Mouse (Mus musculus) embryonic facial prominence, embryonic 11.5 days (tissue): ENCODE measurements at regions not wholly inside any gene's neighbourhood (a gene's known extent, or its start where the extent isn't known, plus 50 kb on each side); places are given as distances from the start of the nearest gene placed in this dataset.
"Not testable (repeated sequence)": the region's sequence is repeated elsewhere in the genome, so short reads cannot be mapped to it uniquely, and the experiment has no call there.

Experiments
- ATAC-seq: fragments of 200-750 bp; cut with Nextera tagmentation; replicated peaks from 2 replicates; pipeline ENCODE4 v1.8.0; 2017; ENCODE audit warnings: low read depth; ENCODE audit not compliant: insufficient number of reproducible peaks, low FRiP score, low TSS enrichment
- DNase-seq: peaks from one replicate; pipeline ENCODE4 v3.0.0-alpha.2; 2015; ENCODE audit warnings: low spot score
- H3K27ac ChIP-seq: fragments of 300-500 bp; sonication (generic); replicated peaks from 2 replicates; pipeline ENCODE4 v1.5.1; 2014; ENCODE audit warnings: mild to moderate bottlenecking, low read depth, low read length, control low read depth
- H3K27me3 ChIP-seq: fragments of 300-500 bp; sonication (generic); 2 replicates; pipeline ENCODE4 v1.6.1; 2014; ENCODE audit warnings: mild to moderate bottlenecking, low read length, moderate library complexity, mixed read lengths; ENCODE audit not compliant: control insufficient read depth, insufficient read depth
- H3K36me3 ChIP-seq: fragments of 300-500 bp; sonication (generic); replicated peaks from 2 replicates; pipeline ENCODE4 v1.6.1; 2014; ENCODE audit warnings: low read depth, mild to moderate bottlenecking, low read length, moderate library complexity, mixed read lengths; ENCODE audit not compliant: control insufficient read depth, insufficient read depth
- H3K4me1 ChIP-seq: fragments of 300-500 bp; sonication (generic); 2 replicates; pipeline ENCODE4 v1.6.1; 2014; ENCODE audit warnings: low read length, mixed read lengths; ENCODE audit not compliant: control insufficient read depth, insufficient read depth
- H3K4me2 ChIP-seq: fragments of 300-500 bp; sonication (generic); 2 replicates; pipeline ENCODE4 v1.6.1; 2014; ENCODE audit warnings: low read depth, mild to moderate bottlenecking, control low read depth, low read length, moderate library complexity
- H3K4me3 ChIP-seq: fragments of 300-500 bp; sonication (generic); 2 replicates; pipeline ENCODE4 v1.5.1; 2014; ENCODE audit warnings: low read depth, low read length, control low read depth
- H3K9ac ChIP-seq: fragments of 300-500 bp; sonication (generic); replicated peaks from 2 replicates; pipeline ENCODE4 v1.6.1; 2014; ENCODE audit warnings: mild to moderate bottlenecking, control low read depth, low read length
- H3K9me3 ChIP-seq: fragments of 300-500 bp; sonication (generic); replicated peaks from 2 replicates; pipeline ENCODE4 v1.6.1; 2016; ENCODE audit warnings: mild to moderate bottlenecking, low read length, inconsistent platforms, mixed read lengths; ENCODE audit not compliant: control insufficient read depth
- WGBS: fragments of 180-500 bp; shearing (Covaris S2); extraction: QIAGEN DNeasy Blood & Tissue Kit; methylation state at CpG from one replicate; pipeline ENCODE4 v1.1.7; 2014; 5-methylcytosine and 5-hydroxymethylcytosine counted together

GRCm38 (mm10) chr7:77200903-77201302, 971.2 kb downstream of the Agbl1 start:
- not testable (repeated sequence) for H3K4me1 ChIP-seq, H3K36me3 ChIP-seq, H3K27ac ChIP-seq, H3K27me3 ChIP-seq, H3K4me3 ChIP-seq, H3K9me3 ChIP-seq, H3K4me2 ChIP-seq, H3K9ac ChIP-seq, DNase-seq, ATAC-seq
- 89% methylated on average over 2 of the region's 2 CpGs for WGBS

GRCm38 (mm10) chr7:77205604-77206003, 975.9 kb downstream of the Agbl1 start:
- DNase-seq (no peak), ATAC-seq (no peak)
- Histone ChIP-seq H3K4me2 (no peak overlapping the region), H3K27me3 (no peaks in the 10 kb centered on the region), H3K27ac (no peak overlapping the region), H3K4me1 (no peaks in the 10 kb centered on the region), H3K4me3 (no peak overlapping the region), H3K9me3 (no peaks in the 10 kb centered on the region), H3K36me3 (no peaks in the 10 kb centered on the region), H3K9ac (no peak overlapping the region)
- 71% methylated on average over 3 of the region's 3 CpGs for WGBS

DNA sequence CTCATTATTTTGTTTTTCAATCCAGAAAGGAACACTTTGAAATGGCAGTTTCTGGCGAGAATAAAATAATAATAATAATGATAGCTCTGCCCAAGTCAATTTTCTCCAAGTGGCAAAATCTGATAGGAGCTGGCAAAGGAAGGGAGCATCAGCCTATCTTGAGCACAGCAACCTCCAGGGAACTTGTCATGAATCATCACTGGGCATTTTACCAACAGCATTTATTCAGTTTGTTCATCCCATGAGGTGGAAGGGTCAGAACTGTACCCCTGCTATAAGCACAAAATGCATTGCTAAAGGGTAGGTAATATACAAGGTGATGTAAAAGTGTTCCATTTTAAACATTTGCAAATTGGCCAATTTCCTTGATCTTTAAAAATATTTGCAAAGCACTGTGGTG, 1019.7 kb downstream of the Agbl1 start:
- H3K4me3 ChIP-seq = no peak overlapping the region
- no peak overlapping the region for H3K27ac ChIP-seq
- ATAC-seq (no peak), DNase-seq (no peak)
- no peaks in the 10 kb centered on the region for H3K27me3 ChIP-seq
- H3K9ac ChIP-seq = no peak overlapping the region
- no peaks in the 10 kb centered on the region for H3K4me1 ChIP-seq
- H3K4me2 ChIP-seq = no peak overlapping the region
- H3K36me3 ChIP-seq = no peaks in the 10 kb centered on the region
- 81% methylated on average over 1 of the region's 1 CpGs for WGBS
- H3K9me3 ChIP-seq = no peaks in the 10 kb centered on the region

GRCm38 (mm10) chr7:77287657-77288056, 1058.0 kb downstream of the Agbl1 start:
- Histone ChIP-seq H3K4me3 (no peak overlapping the region), H3K4me1 (no peaks in the 10 kb centered on the region), H3K27me3 (no peaks in the 10 kb centered on the region), H3K9ac (no peak overlapping the region), H3K27ac (no peak overlapping the region), H3K4me2 (no peak overlapping the region), H3K36me3 (no peaks in the 10 kb centered on the region), H3K9me3 (no peaks in the 10 kb centered on the region)
- no peak for ATAC-seq
- 39% methylated on average over 4 of the region's 4 CpGs for WGBS
- peak; percentile 47 for DNase-seq

DNA sequence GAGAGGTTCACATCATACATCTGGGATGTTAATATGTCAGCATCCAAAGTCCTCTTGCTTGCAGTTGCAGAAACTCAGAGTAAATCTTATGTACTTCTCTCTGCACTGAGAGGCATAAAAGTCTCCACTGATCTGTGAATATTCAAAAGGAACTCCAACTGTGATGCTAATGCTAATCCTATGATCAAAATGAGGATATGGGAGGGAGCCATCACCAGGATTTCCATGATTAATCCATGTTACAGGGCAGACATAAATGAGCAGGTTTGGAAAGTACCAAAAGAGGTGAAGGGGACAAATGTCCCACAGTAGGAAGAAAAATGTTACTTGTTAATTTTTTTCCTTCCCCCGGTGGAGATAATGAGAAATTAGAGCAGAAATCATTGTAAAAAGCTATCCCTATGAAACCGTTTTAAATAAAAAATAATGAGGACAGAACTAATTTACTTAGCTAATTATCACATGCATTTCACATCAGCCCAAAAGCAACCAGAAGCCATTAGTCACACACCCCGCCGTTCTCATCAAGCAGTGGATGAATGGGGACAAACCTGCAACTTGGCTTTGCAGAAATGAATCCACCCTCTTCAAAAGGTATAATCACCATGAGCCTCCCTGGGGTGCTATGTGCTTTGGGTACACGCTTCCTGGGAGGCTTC, 1065.4 kb downstream of the Agbl1 start:
- H3K4me2 ChIP-seq = no peak overlapping the region
- ATAC-seq = no peak
- DNase-seq = no peak
- H3K4me1 ChIP-seq = no peaks in the 10 kb centered on the region
- WGBS = 32% methylated on average over 5 of the region's 5 CpGs
- no peak overlapping the region for H3K9ac ChIP-seq
- no peak overlapping the region for H3K4me3 ChIP-seq
- no peaks in the 10 kb centered on the region for H3K27me3 ChIP-seq
- no peaks in the 10 kb centered on the region for H3K9me3 ChIP-seq
- H3K36me3 ChIP-seq = no peaks in the 10 kb centered on the region
- H3K27ac ChIP-seq = no peak overlapping the region

DNA sequence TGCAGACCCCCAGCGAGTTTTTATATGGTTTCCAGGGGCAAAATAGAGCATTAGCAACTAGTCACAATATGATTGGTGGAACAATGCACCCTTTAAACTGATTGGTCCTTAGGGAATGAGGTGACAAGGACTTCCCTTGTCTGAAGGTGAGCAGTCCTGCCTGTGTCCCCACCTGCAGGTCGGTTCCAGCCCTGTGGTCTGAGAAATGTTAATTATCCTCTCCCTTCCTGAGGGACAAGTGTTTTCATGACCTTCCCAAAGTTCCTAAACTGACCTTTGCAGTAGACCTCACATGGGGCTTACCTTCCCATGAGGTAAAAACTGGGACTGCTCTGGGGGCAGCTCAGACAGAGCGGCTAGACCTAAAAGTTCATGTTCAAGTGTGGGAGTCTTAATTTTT, 1073.5 kb downstream of the Agbl1 start:
- DNase-seq (no peak), ATAC-seq (no peak)
- Histone ChIP-seq H3K27me3 (no peaks in the 10 kb centered on the region), H3K36me3 (no peaks in the 10 kb centered on the region), H3K4me2 (no peak overlapping the region), H3K4me1 (no peaks in the 10 kb centered on the region), H3K27ac (no peak overlapping the region), H3K9ac (no peak overlapping the region), H3K9me3 (no peaks in the 10 kb centered on the region), H3K4me3 (no peak overlapping the region)
- WGBS = 31% methylated on average over 3 of the region's 3 CpGs

- H3K4me2 ChIP-seq = no peak overlapping the region
- H3K4me1 ChIP-seq = no peaks in the 10 kb centered on the region
- no peak overlapping the region for H3K9ac ChIP-seq
- no peaks in the 10 kb centered on the region for H3K9me3 ChIP-seq
- no peak overlapping the region for H3K4me3 ChIP-seq
- WGBS = 4% methylated on average over 8 of the region's 11 CpGs
- DNase-seq (peak; percentile 10), ATAC-seq (0 out of 2 replicates have a peak, but pooled peaks have one; percentile 62)
- no peaks in the 10 kb centered on the region for H3K36me3 ChIP-seq
- H3K27ac ChIP-seq = no peak overlapping the region
- no peaks in the 10 kb centered on the region for H3K27me3 ChIP-seq
Measured at GRCm38 (mm10) chr7:77303935-77304334, 1074.2 kb downstream of the Agbl1 start.

DNA sequence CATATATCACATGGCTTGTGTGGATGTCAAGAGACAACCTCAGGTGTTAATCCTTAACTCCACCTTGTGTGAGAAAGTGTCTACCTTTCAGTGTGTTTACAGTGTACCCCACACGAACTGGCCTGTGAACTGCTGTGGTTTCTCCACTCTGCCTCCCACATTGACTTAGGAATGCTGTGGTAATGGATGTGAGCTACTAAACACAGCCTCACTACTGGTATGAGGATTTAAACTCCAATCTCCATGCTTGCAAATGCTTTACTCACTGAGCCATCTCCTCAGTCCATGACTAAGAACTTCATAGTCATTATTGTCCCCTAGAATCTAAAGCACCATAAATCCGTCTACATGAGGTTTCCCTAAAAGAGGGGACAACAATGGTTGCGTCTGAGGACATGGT, 1075.8 kb downstream of the Agbl1 start:
- H3K9ac ChIP-seq = no peak overlapping the region
- DNase-seq (no peak), ATAC-seq (no peak)
- no peaks in the 10 kb centered on the region for H3K27me3 ChIP-seq
- no peak overlapping the region for H3K4me3 ChIP-seq
- H3K27ac ChIP-seq = no peak overlapping the region
- no peaks in the 10 kb centered on the region for H3K36me3 ChIP-seq
- no peaks in the 10 kb centered on the region for H3K4me1 ChIP-seq
- H3K4me2 ChIP-seq = no peak overlapping the region
- 78% methylated on average over 3 of the region's 3 CpGs for WGBS
- no peaks in the 10 kb centered on the region for H3K9me3 ChIP-seq
